Mouse (Mus musculus): ENCODE measurements at regions not wholly inside any gene's neighbourhood (a gene's known extent, or its start where the extent isn't known, plus 50 kb on each side); places are given as distances from the start of the nearest gene placed in this dataset.

- Histone ChIP-seq H3K79me2 (ENCODE audit: control insufficient read depth, insufficient read depth) (no peaks in the 10 kb centered on the region), H3K79me3 (ENCODE audit: low read depth) (no peaks in the 10 kb centered on the region), H3K27me3 (ENCODE audit: control insufficient read depth, insufficient read depth, insufficient read length) (peaks cover 6% of the 10 kb centered on the region), H3K36me3 (ENCODE audit: control insufficient read depth, insufficient read depth) (no peaks in the 10 kb centered on the region), H3K4me3 (ENCODE audit: insufficient read depth, poor library complexity, severe bottlenecking) (no peak overlapping the region), H3ac (ENCODE audit: control insufficient read depth, insufficient read length, low read depth) (no peak overlapping the region)
- no peak for TF ChIP-seq USF1 (IDR thresholded peaks at IDR 0.05; ENCODE audit: low read depth)
- TF ChIP-seq MYOG (IDR thresholded peaks at IDR 0.05; ENCODE audit: control insufficient read depth, extremely low read depth, insufficient read length): no peak
- no peak for TF ChIP-seq MAX (IDR thresholded peaks at IDR 0.05)
- no peak for TF ChIP-seq MYOD1 (IDR thresholded peaks at IDR 0.05; ENCODE audit: control insufficient read depth, insufficient read length, low read depth)
- no peak for TF ChIP-seq CEBPB (IDR thresholded peaks at IDR 0.05; ENCODE audit: low read depth)
- no peak for TF ChIP-seq FOSL1 (IDR thresholded peaks at IDR 0.05; ENCODE audit: insufficient read depth, low read length, poor library complexity, severe bottlenecking)
- TF ChIP-seq CTCF (IDR thresholded peaks at IDR 0.05; ENCODE audit: control insufficient read depth, insufficient read depth, insufficient read length): no peak
Observed at GRCm38 (mm10) chr9:47322293-47322692, 207.7 kb upstream of the Cadm1 start.

DNA sequence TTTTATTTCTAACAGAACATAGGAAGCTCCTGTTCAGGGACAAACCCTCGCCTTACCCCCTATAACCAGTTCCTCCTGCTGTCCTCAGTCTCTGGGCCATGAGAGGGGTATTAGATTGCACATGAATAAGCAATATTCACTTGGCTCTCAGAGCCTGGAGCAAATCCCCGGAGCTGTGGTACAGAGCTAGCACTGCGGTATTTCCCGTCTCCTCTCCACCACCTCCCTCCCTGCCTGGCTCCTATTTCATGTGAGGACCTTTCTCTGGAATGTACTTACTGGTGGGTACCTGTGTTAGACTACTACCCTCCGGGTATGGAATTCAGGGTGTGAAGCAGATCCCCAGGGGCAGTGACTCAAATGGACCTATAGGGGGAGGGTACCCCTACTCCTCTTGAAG is 206.9 kb upstream of the Cadm1 start:
- no peaks in the 10 kb centered on the region for H3K79me2 ChIP-seq (ENCODE audit: control insufficient read depth, insufficient read depth)
- no peak overlapping the region for H3K4me3 ChIP-seq (ENCODE audit: insufficient read depth, poor library complexity, severe bottlenecking)
- H3ac ChIP-seq (ENCODE audit: control insufficient read depth, insufficient read length, low read depth): no peak overlapping the region
- no peaks in the 10 kb centered on the region for H3K79me3 ChIP-seq (ENCODE audit: low read depth)
- TF ChIP-seq FOSL1 (IDR thresholded peaks at IDR 0.05; ENCODE audit: insufficient read depth, low read length, poor library complexity, severe bottlenecking) (no peak), CEBPB (IDR thresholded peaks at IDR 0.05; ENCODE audit: low read depth) (no peak), MAX (IDR thresholded peaks at IDR 0.05) (no peak), USF1 (IDR thresholded peaks at IDR 0.05; ENCODE audit: low read depth) (no peak), MYOG (IDR thresholded peaks at IDR 0.05; ENCODE audit: control insufficient read depth, extremely low read depth, insufficient read length) (no peak), CTCF (IDR thresholded peaks at IDR 0.05; ENCODE audit: control insufficient read depth, insufficient read depth, insufficient read length) (no peak), MYOD1 (IDR thresholded peaks at IDR 0.05; ENCODE audit: control insufficient read depth, insufficient read length, low read depth) (no peak)
- H3K27me3 ChIP-seq (ENCODE audit: control insufficient read depth, insufficient read depth, insufficient read length): peaks cover 6% of the 10 kb centered on the region
- no peaks in the 10 kb centered on the region for H3K36me3 ChIP-seq (ENCODE audit: control insufficient read depth, insufficient read depth)

DNA sequence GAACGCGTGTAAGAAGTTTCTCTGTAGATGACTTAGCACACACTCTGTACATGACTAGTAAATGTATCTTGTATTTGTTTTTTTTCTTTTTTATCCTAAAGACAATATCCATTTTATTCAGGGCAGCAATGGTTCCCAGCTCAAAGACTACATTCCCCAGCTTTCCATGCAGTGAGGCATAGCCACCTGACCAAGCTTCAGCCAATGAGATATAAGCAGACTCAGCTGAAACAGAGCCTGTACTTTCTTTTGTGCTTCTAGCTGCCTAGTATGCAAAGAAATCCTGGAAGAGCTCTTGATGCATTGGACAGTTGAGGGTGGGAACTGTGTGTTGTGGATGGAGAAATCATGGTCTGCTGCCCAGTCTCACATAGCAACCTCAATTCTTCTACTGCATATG is 202.4 kb upstream of the Cadm1 start:
- H3ac ChIP-seq (ENCODE audit: control insufficient read depth, insufficient read length, low read depth): no peak overlapping the region
- H3K27me3 ChIP-seq (ENCODE audit: control insufficient read depth, insufficient read depth, insufficient read length): peaks cover 1% of the 10 kb centered on the region
- TF ChIP-seq USF1 (IDR thresholded peaks at IDR 0.05; ENCODE audit: low read depth) (peak; percentile 67), CEBPB (IDR thresholded peaks at IDR 0.05; ENCODE audit: low read depth) (no peak)
- no peaks in the 10 kb centered on the region for H3K79me2 ChIP-seq (ENCODE audit: control insufficient read depth, insufficient read depth)
- H3K36me3 ChIP-seq (ENCODE audit: control insufficient read depth, insufficient read depth): no peaks in the 10 kb centered on the region
- no peak overlapping the region for H3K4me3 ChIP-seq (ENCODE audit: insufficient read depth, poor library complexity, severe bottlenecking)
- H3K79me3 ChIP-seq (ENCODE audit: low read depth): no peaks in the 10 kb centered on the region

DNA sequence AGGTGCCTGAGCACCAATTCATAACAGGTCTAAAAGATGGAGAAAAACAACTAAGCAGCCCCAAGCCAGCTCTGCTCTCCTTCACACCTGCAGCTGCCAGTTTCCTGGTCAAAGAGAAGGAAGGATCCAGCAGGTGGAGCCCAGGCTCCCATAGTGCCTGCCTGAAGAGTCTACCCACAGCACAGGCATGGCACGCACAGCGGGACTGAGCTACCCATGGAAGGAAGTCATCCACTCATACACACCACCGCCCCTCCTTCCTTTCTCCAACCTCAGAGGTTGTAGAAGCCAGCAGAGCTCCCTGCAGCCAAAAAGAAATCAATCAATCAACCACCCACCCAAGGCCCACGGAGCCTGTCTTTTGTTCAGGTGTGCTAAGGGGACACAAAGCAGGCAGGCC is 197.0 kb upstream of the Cadm1 start:
- Histone ChIP-seq H3K79me2 (ENCODE audit: control insufficient read depth, insufficient read depth) (no peaks in the 10 kb centered on the region), H3K27me3 (ENCODE audit: control insufficient read depth, insufficient read depth, insufficient read length) (peaks cover 4% of the 10 kb centered on the region), H3K4me3 (ENCODE audit: insufficient read depth, poor library complexity, severe bottlenecking) (no peak overlapping the region), H3ac (ENCODE audit: control insufficient read depth, insufficient read length, low read depth) (no peak overlapping the region), H3K36me3 (ENCODE audit: control insufficient read depth, insufficient read depth) (no peaks in the 10 kb centered on the region), H3K79me3 (ENCODE audit: low read depth) (no peaks in the 10 kb centered on the region)
- TF ChIP-seq MAX (IDR thresholded peaks at IDR 0.05) (no peak), FOSL1 (IDR thresholded peaks at IDR 0.05; ENCODE audit: insufficient read depth, low read length, poor library complexity, severe bottlenecking) (no peak), CEBPB (IDR thresholded peaks at IDR 0.05; ENCODE audit: low read depth) (no peak), MYOD1 (IDR thresholded peaks at IDR 0.05; ENCODE audit: control insufficient read depth, insufficient read length, low read depth) (no peak)

- no peak for TF ChIP-seq USF1 (IDR thresholded peaks at IDR 0.05; ENCODE audit: low read depth)
- no peak overlapping the region for H3ac ChIP-seq (ENCODE audit: control insufficient read depth, insufficient read length, low read depth)
- no peaks in the 10 kb centered on the region for H3K36me3 ChIP-seq (ENCODE audit: control insufficient read depth, insufficient read depth)
- H3K79me2 ChIP-seq (ENCODE audit: control insufficient read depth, insufficient read depth): no peaks in the 10 kb centered on the region
- H3K27me3 ChIP-seq (ENCODE audit: control insufficient read depth, insufficient read depth, insufficient read length): peaks cover 3% of the 10 kb centered on the region
- H3K4me3 ChIP-seq (ENCODE audit: insufficient read depth, poor library complexity, severe bottlenecking): no peak overlapping the region
- no peaks in the 10 kb centered on the region for H3K79me3 ChIP-seq (ENCODE audit: low read depth)
Observed at GRCm38 (mm10) chr9:47338221-47338620, 191.8 kb upstream of the Cadm1 start.

DNA sequence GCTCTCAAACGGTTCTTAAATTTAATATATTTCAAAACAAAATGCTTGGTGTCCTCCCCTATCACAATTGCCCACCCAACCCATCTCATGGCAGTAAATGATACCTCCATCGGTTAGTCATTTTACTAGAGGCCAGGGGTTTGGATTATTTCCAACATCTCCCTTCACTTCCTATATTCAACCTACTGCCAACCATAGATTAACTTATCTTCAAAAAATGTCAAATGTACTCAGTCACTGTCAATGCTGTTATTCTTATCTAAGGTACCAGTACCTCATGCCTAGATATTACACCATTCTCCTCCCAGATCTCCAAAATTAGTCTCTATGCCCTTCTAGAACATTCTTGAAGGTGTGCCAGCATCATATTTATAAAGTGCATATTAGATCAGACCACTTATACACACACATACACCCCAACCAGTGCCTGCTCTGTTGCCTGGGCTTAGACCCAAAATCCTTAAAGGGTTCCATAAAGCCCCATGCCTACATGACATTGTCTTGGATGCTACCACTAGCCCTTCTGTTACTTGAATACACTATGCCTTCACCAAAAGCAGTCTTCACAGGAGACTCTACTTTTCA is 183.4 kb upstream of the Cadm1 start:
- no peaks in the 10 kb centered on the region for H3K79me3 ChIP-seq (ENCODE audit: low read depth)
- TF ChIP-seq MYOD1 (IDR thresholded peaks at IDR 0.05; ENCODE audit: control insufficient read depth, insufficient read length, low read depth) (no peak), CTCF (IDR thresholded peaks at IDR 0.05; ENCODE audit: control insufficient read depth, insufficient read depth, insufficient read length) (no peak), MYOG (IDR thresholded peaks at IDR 0.05; ENCODE audit: control insufficient read depth, extremely low read depth, insufficient read length) (no peak), USF1 (IDR thresholded peaks at IDR 0.05; ENCODE audit: low read depth) (no peak), CEBPB (IDR thresholded peaks at IDR 0.05; ENCODE audit: low read depth) (no peak), MAX (IDR thresholded peaks at IDR 0.05) (no peak), FOSL1 (IDR thresholded peaks at IDR 0.05; ENCODE audit: insufficient read depth, low read length, poor library complexity, severe bottlenecking) (no peak)
- H3K36me3 ChIP-seq (ENCODE audit: control insufficient read depth, insufficient read depth): no peaks in the 10 kb centered on the region
- H3K79me2 ChIP-seq (ENCODE audit: control insufficient read depth, insufficient read depth): no peaks in the 10 kb centered on the region
- H3K27me3 ChIP-seq (ENCODE audit: control insufficient read depth, insufficient read depth, insufficient read length): peaks cover 29% of the 10 kb centered on the region
- no peak overlapping the region for H3ac ChIP-seq (ENCODE audit: control insufficient read depth, insufficient read length, low read depth)
- H3K4me3 ChIP-seq (ENCODE audit: insufficient read depth, poor library complexity, severe bottlenecking): no peak overlapping the region
